Mouse (Mus musculus) CH12.LX (cell line): ENCODE measurements around the gene Tubgcp6. TPM values are rescaled to one million over a fixed set of nuclear protein-coding genes. Genes with fewer than 3 reads are reported as not detected.

Experiments
- DNase-seq: peaks from one replicate; pipeline ENCODE4 v3.0.0-alpha.2; 2013; ENCODE audit errors: extremely low read depth
- H3K27ac ChIP-seq: 2 replicates; pipeline ENCODE4 v1.5.1; 2012; ENCODE audit warnings: low read depth, mild to moderate bottlenecking, control low read depth, moderate library complexity; ENCODE audit not compliant: insufficient read depth
- H3K27me3 ChIP-seq: replicated peaks from 2 replicates; pipeline ENCODE3; 2012; ENCODE audit warnings: inconsistent platforms
- H3K36me3 ChIP-seq, 2 experiments: replicated peaks in 1 of 2; 2 replicates each; pipeline versions ENCODE3 to v1.6.1; 2012; ENCODE audit warnings: inconsistent platforms in 1 of 2, low read length in 1 of 2, mild to moderate bottlenecking in 1 of 2, mixed read lengths in 1 of 2, moderate library complexity in 1 of 2; ENCODE audit not compliant: control insufficient read depth in 1 of 2, insufficient read depth in 1 of 2
- H3K4me1 ChIP-seq, 2 experiments: 2 replicates each; pipeline ENCODE4 v1.6.1; 2012; ENCODE audit warnings: inconsistent platforms in 1 of 2, moderate library complexity in 1 of 2; ENCODE audit not compliant: insufficient read depth in 2 of 2, control insufficient read depth in 1 of 2
- H3K4me2 ChIP-seq: 2 replicates; pipeline ENCODE4 v1.6.1; 2012; ENCODE audit warnings: low read depth, mild to moderate bottlenecking, control low read depth; ENCODE audit not compliant: poor library complexity, insufficient read depth, severe bottlenecking
- H3K4me3 ChIP-seq, 3 experiments: fragments of 150-350 bp in 1 of 3; sonication (generic) in 1 of 3; replicated peaks in 1 of 3; 2 replicates each; pipeline versions ENCODE3 to v1.5.1; 2011 to 2012; ENCODE audit warnings: low read depth in 2 of 3, low read length in 2 of 3, mild to moderate bottlenecking in 2 of 3, moderate library complexity in 2 of 3, control low read depth in 1 of 3, improper control_type of control experiment in 1 of 3, inconsistent platforms in 1 of 3, mixed read lengths in 1 of 3; ENCODE audit not compliant: poor library complexity in 1 of 3
- H3K79me2 ChIP-seq: replicated peaks from 2 replicates; pipeline ENCODE4 v1.6.1; 2012; ENCODE audit warnings: mild to moderate bottlenecking, moderate library complexity; ENCODE audit not compliant: control insufficient read depth, poor library complexity, insufficient read depth, severe bottlenecking; ENCODE audit errors: extremely low read depth
- H3K9ac ChIP-seq: 2 replicates; pipeline ENCODE4 v1.6.1; 2012; ENCODE audit warnings: low read depth, mild to moderate bottlenecking, control low read depth, moderate library complexity; ENCODE audit not compliant: insufficient read depth
- H3K9me3 ChIP-seq: replicated peaks from 2 replicates; pipeline ENCODE3; 2012; ENCODE audit warnings: low read length, inconsistent platforms, mixed read lengths
- CHD2 ChIP-seq: IDR thresholded peaks from 2 replicates; pipeline ENCODE4 v1.6.1; 2011; ENCODE audit warnings: low read length, improper control_type of control experiment
- CTCF ChIP-seq, 2 experiments: IDR thresholded peaks in 1 of 2; conservative IDR thresholded peaks in 1 of 2; 2 replicates each; pipeline ENCODE4 v1.5.1; 2011 to 2012; ENCODE audit warnings: low read depth in 2 of 2, low read length in 2 of 2, improper control_type of control experiment in 1 of 2, inconsistent platforms in 1 of 2, mild to moderate bottlenecking in 1 of 2, moderate library complexity in 1 of 2
- E2F4 ChIP-seq: IDR thresholded peaks from 2 replicates; pipeline ENCODE4 v1.6.1; 2011; ENCODE audit warnings: low read depth, low read length, improper control_type of control experiment; ENCODE audit not compliant: insufficient replicate concordance
- EP300 ChIP-seq: IDR thresholded peaks from 2 replicates; pipeline ENCODE4 v1.6.1; 2011; ENCODE audit warnings: low read length, improper control_type of control experiment
- GABPA ChIP-seq: IDR thresholded peaks from 2 replicates; pipeline ENCODE4 v1.6.1; 2012; ENCODE audit warnings: low read depth, low read length, improper control_type of control experiment, inconsistent platforms; ENCODE audit not compliant: insufficient replicate concordance
- HCFC1 ChIP-seq: IDR thresholded peaks from 2 replicates; pipeline ENCODE4 v1.6.1; 2012; ENCODE audit warnings: low read depth, mild to moderate bottlenecking, inconsistent platforms, low read length, improper control_type of control experiment
- IRF4 ChIP-seq: IDR thresholded peaks from 2 replicates; pipeline ENCODE4 v1.6.1; 2014; ENCODE audit warnings: low read depth, mild to moderate bottlenecking, inconsistent platforms, low read length, improper control_type of control experiment
- JUND ChIP-seq: conservative IDR thresholded peaks from 2 replicates; pipeline ENCODE4 v1.6.1; 2011; ENCODE audit warnings: low read depth, low read length, improper control_type of control experiment
- KAT2A ChIP-seq: IDR thresholded peaks from 2 replicates; pipeline ENCODE4 v1.6.1; 2012; ENCODE audit warnings: low read length, improper control_type of control experiment, inconsistent platforms; ENCODE audit not compliant: insufficient replicate concordance
- MAFK ChIP-seq: IDR thresholded peaks from 2 replicates; pipeline ENCODE4 v1.6.1; 2011; ENCODE audit warnings: low read length, improper control_type of control experiment; ENCODE audit not compliant: insufficient replicate concordance
- MAX ChIP-seq: IDR thresholded peaks from 2 replicates; pipeline ENCODE4 v1.6.1; 2011; ENCODE audit warnings: low read length, improper control_type of control experiment
- MAZ ChIP-seq: IDR thresholded peaks from 2 replicates; pipeline ENCODE4 v1.6.1; 2012; ENCODE audit warnings: low read depth, mild to moderate bottlenecking, inconsistent platforms, low read length, improper control_type of control experiment, moderate library complexity
- POLR2AphosphoS2 ChIP-seq: IDR thresholded peaks from 2 replicates; pipeline ENCODE4 v1.6.1; 2011; ENCODE audit warnings: low read depth, low read length, improper control_type of control experiment
- RCOR1 ChIP-seq: conservative IDR thresholded peaks from 2 replicates; pipeline ENCODE4 v1.6.1; 2012; ENCODE audit warnings: low read depth, mild to moderate bottlenecking, inconsistent platforms, low read length, improper control_type of control experiment
- SIN3A ChIP-seq: IDR thresholded peaks from 2 replicates; pipeline ENCODE4 v1.6.1; 2012; ENCODE audit warnings: low read length, improper control_type of control experiment, inconsistent platforms
- SMC3 ChIP-seq: IDR thresholded peaks from 2 replicates; pipeline ENCODE4 v1.6.1; 2011; ENCODE audit warnings: low read depth, low read length, improper control_type of control experiment
- TBP ChIP-seq: conservative IDR thresholded peaks from 2 replicates; pipeline ENCODE4 v1.6.1; 2011; ENCODE audit warnings: low read depth, low read length, improper control_type of control experiment
- TCF12 ChIP-seq: IDR thresholded peaks from 2 replicates; pipeline ENCODE4 v1.6.1; 2014; ENCODE audit warnings: low read depth, mild to moderate bottlenecking, inconsistent platforms, low read length, improper control_type of control experiment
- UBTF ChIP-seq: IDR thresholded peaks from 2 replicates; pipeline ENCODE4 v1.6.1; 2012; ENCODE audit warnings: low read depth, mild to moderate bottlenecking, inconsistent platforms, low read length, improper control_type of control experiment, moderate library complexity
- ZC3H11A ChIP-seq: IDR thresholded peaks from 2 replicates; pipeline ENCODE4 v1.6.1; 2012; ENCODE audit warnings: low read depth, mild to moderate bottlenecking, inconsistent platforms, low read length, improper control_type of control experiment
- ZNF384 ChIP-seq: IDR thresholded peaks from 2 replicates; pipeline ENCODE4 v1.6.1; 2012; ENCODE audit warnings: low read depth, low read length, improper control_type of control experiment, inconsistent platforms
- dilution Hi-C: fragments of 300-500 bp; cut with MboI; formaldehyde crosslinking; loops from 2 replicates; pipeline ENCODE4 v1.14.3; 2020; ENCODE audit warnings: low sequenced_read_pairs; ENCODE audit not compliant: extremely low pct_unique_long_range_greater_than_20kb, extremely low pct_ligation_motif_present
- in situ Hi-C: fragments of 300-500 bp; cut with MboI; formaldehyde crosslinking; loops from 3 replicates; pipeline ENCODE4 v1.14.3; 2019; ENCODE audit warnings: low sequenced_read_pairs, low pct_ligation_motif_present, low pct_unique_long_range_greater_than_20kb, mixed read lengths
- polyA plus RNA-seq: library from polyadenylated mRNA; unstranded; fragments of >175 nt; gene quantifications from 2 replicates; pipeline ENCODE4 v1.2.1, GENCODE M21; 2012; ENCODE audit warnings: low read depth; ENCODE audit not compliant: insufficient read length
- total RNA-seq, 2 experiments: library from RNA; depleted of rRNA; stranded (reverse); fragments of 300-350 nt in 1 of 2; fragments of >200 nt in 1 of 2; gene quantifications; 2 replicates each; pipeline ENCODE4 v1.2.3; 2012 to 2014

The Tubgcp6 gene
- total and polyA plus RNA-seq, 3 experiments: 12.7 to 17.0 (median 13.3) TPM

DNA sequence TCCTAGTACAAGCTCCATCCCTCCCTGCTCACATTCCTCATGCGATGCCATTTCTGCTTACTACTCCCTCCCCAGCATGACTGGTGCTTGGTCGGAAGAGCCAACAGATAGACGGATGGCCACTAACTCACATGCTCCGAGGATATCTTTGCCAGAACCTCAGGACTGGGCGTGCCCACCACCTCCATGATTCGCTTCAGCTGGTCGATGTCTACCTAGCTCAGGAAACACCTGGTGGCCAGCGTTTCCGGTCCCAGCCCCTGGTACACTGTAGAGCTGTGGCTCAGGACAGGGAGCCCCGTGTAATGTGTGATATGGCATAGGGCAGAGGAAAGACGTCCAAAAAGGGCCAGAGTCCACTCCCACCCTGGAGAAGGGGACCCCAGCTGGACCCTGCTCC lies 22.1 kb upstream of the Tubgcp6 start:
- H3K36me3 ChIP-seq: peaks cover 7 to 27% of the 10 kb centered on the region in 2 experiments
- in situ Hi-C loops (no loop called here), dilution Hi-C loops (no loop called here)
- H3K9ac ChIP-seq: no peak overlapping the region
- no peak overlapping the region for H3K4me2 ChIP-seq
- peaks cover 34% of the 10 kb centered on the region for H3K27me3 ChIP-seq
- no peak overlapping the region for H3K27ac ChIP-seq
- H3K4me1 ChIP-seq: peaks cover 10 to 27% of the 10 kb centered on the region in 2 experiments
- no peaks in the 10 kb centered on the region for H3K79me2 ChIP-seq
- DNase-seq: no peak
- no peak for TF ChIP-seq EP300
- TF ChIP-seq KAT2A: no peak
- no peak for TF ChIP-seq CTCF (conservative IDR thresholded peaks at IDR 0.05 in 1 of 2, IDR thresholded peaks at IDR 0.05 in 1 of 2; ENCODE audit: low read depth in 2 of 2, low read length in 2 of 2)
- no peak for TF ChIP-seq CHD2
- TF ChIP-seq POLR2AphosphoS2: no peak
- no peak for TF ChIP-seq JUND
- no peak for TF ChIP-seq ZNF384
- no peak for TF ChIP-seq RCOR1
- TF ChIP-seq IRF4: no peak
- no peak for TF ChIP-seq GABPA
- TF ChIP-seq MAX: no peak
- no peak for TF ChIP-seq SIN3A
- TF ChIP-seq TBP: no peak
- TF ChIP-seq SMC3: no peak
- H3K4me3 ChIP-seq: no peak overlapping the region
- H3K9me3 ChIP-seq: no peaks in the 10 kb centered on the region

DNA sequence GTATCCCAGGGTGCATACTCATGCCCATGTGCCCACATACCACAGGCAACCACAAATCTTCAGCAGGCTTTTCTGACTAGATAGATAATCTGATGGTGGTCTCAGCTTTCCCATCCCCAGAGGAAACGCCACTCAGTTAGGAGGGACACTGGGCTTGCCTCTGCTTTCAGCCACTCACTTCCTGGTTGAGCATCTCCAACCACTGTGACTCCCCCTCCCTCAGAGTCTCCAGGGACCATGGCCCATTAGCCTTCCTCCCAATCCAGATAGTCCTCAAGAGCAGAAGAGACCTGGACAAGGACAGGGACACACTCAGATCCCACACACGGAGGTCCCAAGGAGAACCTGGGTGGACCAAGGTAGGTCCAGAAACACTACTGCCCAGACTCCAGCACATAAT lies 20.2 kb upstream of the Tubgcp6 start:
- no peaks in the 10 kb centered on the region for H3K79me2 ChIP-seq
- no peak for TF ChIP-seq SIN3A
- TF ChIP-seq HCFC1: no peak
- no peak for TF ChIP-seq MAZ
- no peak for TF ChIP-seq CTCF (conservative IDR thresholded peaks at IDR 0.05 in 1 of 2, IDR thresholded peaks at IDR 0.05 in 1 of 2; ENCODE audit: low read depth in 2 of 2, low read length in 2 of 2)
- TF ChIP-seq IRF4: no peak
- no peak for TF ChIP-seq SMC3
- TF ChIP-seq POLR2AphosphoS2: no peak
- TF ChIP-seq TCF12: no peak
- TF ChIP-seq MAFK: no peak
- TF ChIP-seq ZC3H11A: no peak
- no peak for TF ChIP-seq UBTF
- TF ChIP-seq E2F4: no peak
- H3K9ac ChIP-seq: no peak overlapping the region
- H3K4me3 ChIP-seq: no peak overlapping the region
- DNase-seq: no peak
- peaks cover 39% of the 10 kb centered on the region for H3K27me3 ChIP-seq
- H3K27ac ChIP-seq: no peak overlapping the region
- peaks cover 4 to 15% of the 10 kb centered on the region in 2 experiments for H3K4me1 ChIP-seq
- in situ Hi-C loops: no loop called here
- H3K36me3 ChIP-seq: peaks cover 7 to 27% of the 10 kb centered on the region in 2 experiments
- H3K4me2 ChIP-seq: no peak overlapping the region
- no peaks in the 10 kb centered on the region for H3K9me3 ChIP-seq
- dilution Hi-C loops: no loop called here
